Mouse (Mus musculus) CH12.LX (cell line): Measurements from ENCODE around the gene Hddc2. TPM values are rescaled to one million over a fixed set of nuclear protein-coding genes. Genes with fewer than 3 reads are reported as not detected.

Experiments used
- DNase-seq: peaks from one replicate; pipeline ENCODE4 v3.0.0-alpha.2; 2013; ENCODE audit errors: extremely low read depth
- H3K27ac ChIP-seq: 2 replicates; pipeline ENCODE4 v1.5.1; 2012; ENCODE audit warnings: low read depth, mild to moderate bottlenecking, control low read depth, moderate library complexity; ENCODE audit not compliant: insufficient read depth
- H3K27me3 ChIP-seq: replicated peaks from 2 replicates; pipeline ENCODE3; 2012; ENCODE audit warnings: inconsistent platforms
- H3K36me3 ChIP-seq, 2 experiments: replicated peaks in 1 of 2; 2 replicates each; pipeline versions ENCODE3 to v1.6.1; 2012; ENCODE audit warnings: inconsistent platforms in 1 of 2, low read length in 1 of 2, mild to moderate bottlenecking in 1 of 2, mixed read lengths in 1 of 2, moderate library complexity in 1 of 2; ENCODE audit not compliant: control insufficient read depth in 1 of 2, insufficient read depth in 1 of 2
- H3K4me1 ChIP-seq, 2 experiments: 2 replicates each; pipeline ENCODE4 v1.6.1; 2012; ENCODE audit warnings: inconsistent platforms in 1 of 2, moderate library complexity in 1 of 2; ENCODE audit not compliant: insufficient read depth in 2 of 2, control insufficient read depth in 1 of 2
- H3K4me2 ChIP-seq: 2 replicates; pipeline ENCODE4 v1.6.1; 2012; ENCODE audit warnings: low read depth, mild to moderate bottlenecking, control low read depth; ENCODE audit not compliant: poor library complexity, insufficient read depth, severe bottlenecking
- H3K4me3 ChIP-seq, 3 experiments: fragments of 150-350 bp in 1 of 3; sonication (generic) in 1 of 3; replicated peaks in 1 of 3; 2 replicates each; pipeline versions ENCODE3 to v1.5.1; 2011 to 2012; ENCODE audit warnings: low read depth in 2 of 3, low read length in 2 of 3, mild to moderate bottlenecking in 2 of 3, moderate library complexity in 2 of 3, control low read depth in 1 of 3, improper control_type of control experiment in 1 of 3, inconsistent platforms in 1 of 3, mixed read lengths in 1 of 3; ENCODE audit not compliant: poor library complexity in 1 of 3
- H3K79me2 ChIP-seq: replicated peaks from 2 replicates; pipeline ENCODE4 v1.6.1; 2012; ENCODE audit warnings: mild to moderate bottlenecking, moderate library complexity; ENCODE audit not compliant: control insufficient read depth, poor library complexity, insufficient read depth, severe bottlenecking; ENCODE audit errors: extremely low read depth
- H3K9ac ChIP-seq: 2 replicates; pipeline ENCODE4 v1.6.1; 2012; ENCODE audit warnings: low read depth, mild to moderate bottlenecking, control low read depth, moderate library complexity; ENCODE audit not compliant: insufficient read depth
- H3K9me3 ChIP-seq: replicated peaks from 2 replicates; pipeline ENCODE3; 2012; ENCODE audit warnings: low read length, inconsistent platforms, mixed read lengths
- CHD2 ChIP-seq: IDR thresholded peaks from 2 replicates; pipeline ENCODE4 v1.6.1; 2011; ENCODE audit warnings: low read length, improper control_type of control experiment
- CTCF ChIP-seq, 2 experiments: IDR thresholded peaks in 1 of 2; conservative IDR thresholded peaks in 1 of 2; 2 replicates each; pipeline ENCODE4 v1.5.1; 2011 to 2012; ENCODE audit warnings: low read depth in 2 of 2, low read length in 2 of 2, improper control_type of control experiment in 1 of 2, inconsistent platforms in 1 of 2, mild to moderate bottlenecking in 1 of 2, moderate library complexity in 1 of 2
- ELF1 ChIP-seq: IDR thresholded peaks from 2 replicates; pipeline ENCODE4 v1.6.1; 2014; ENCODE audit warnings: low read depth, mild to moderate bottlenecking, inconsistent platforms, low read length, improper control_type of control experiment
- IRF4 ChIP-seq: IDR thresholded peaks from 2 replicates; pipeline ENCODE4 v1.6.1; 2014; ENCODE audit warnings: low read depth, mild to moderate bottlenecking, inconsistent platforms, low read length, improper control_type of control experiment
- JUN ChIP-seq: IDR thresholded peaks from 2 replicates; pipeline ENCODE4 v1.6.1; 2011; ENCODE audit warnings: low read depth, mild to moderate bottlenecking, low read length, improper control_type of control experiment, moderate library complexity; ENCODE audit not compliant: insufficient read depth
- JUND ChIP-seq: conservative IDR thresholded peaks from 2 replicates; pipeline ENCODE4 v1.6.1; 2011; ENCODE audit warnings: low read depth, low read length, improper control_type of control experiment
- NELFE ChIP-seq: IDR thresholded peaks from 2 replicates; pipeline ENCODE4 v1.6.1; 2011; ENCODE audit warnings: low read depth, low read length, improper control_type of control experiment
- PAX5 ChIP-seq: IDR thresholded peaks from 2 replicates; pipeline ENCODE4 v1.6.1; 2012; ENCODE audit warnings: low read length, inconsistent platforms, mixed read lengths
- UBTF ChIP-seq: IDR thresholded peaks from 2 replicates; pipeline ENCODE4 v1.6.1; 2012; ENCODE audit warnings: low read depth, mild to moderate bottlenecking, inconsistent platforms, low read length, improper control_type of control experiment, moderate library complexity
- USF1 ChIP-seq: IDR thresholded peaks from 2 replicates; pipeline ENCODE4 v1.6.1; 2014; ENCODE audit warnings: low read depth, mild to moderate bottlenecking, inconsistent platforms, low read length, improper control_type of control experiment
- USF2 ChIP-seq: conservative IDR thresholded peaks from 2 replicates; pipeline ENCODE4 v1.6.1; 2011; ENCODE audit warnings: low read depth, low read length, improper control_type of control experiment
- ZMIZ1 ChIP-seq: IDR thresholded peaks from 2 replicates; pipeline ENCODE4 v1.6.1; 2012; ENCODE audit warnings: low read depth, mild to moderate bottlenecking, inconsistent platforms, low read length, improper control_type of control experiment
- ZNF384 ChIP-seq: IDR thresholded peaks from 2 replicates; pipeline ENCODE4 v1.6.1; 2012; ENCODE audit warnings: low read depth, low read length, improper control_type of control experiment, inconsistent platforms
- dilution Hi-C: fragments of 300-500 bp; cut with MboI; formaldehyde crosslinking; loops from 2 replicates; pipeline ENCODE4 v1.14.3; 2020; ENCODE audit warnings: low sequenced_read_pairs; ENCODE audit not compliant: extremely low pct_unique_long_range_greater_than_20kb, extremely low pct_ligation_motif_present
- in situ Hi-C: fragments of 300-500 bp; cut with MboI; formaldehyde crosslinking; loops from 3 replicates; pipeline ENCODE4 v1.14.3; 2019; ENCODE audit warnings: low sequenced_read_pairs, low pct_ligation_motif_present, low pct_unique_long_range_greater_than_20kb, mixed read lengths
- polyA plus RNA-seq: library from polyadenylated mRNA; unstranded; fragments of >175 nt; gene quantifications from 2 replicates; pipeline ENCODE4 v1.2.1, GENCODE M21; 2012; ENCODE audit warnings: low read depth; ENCODE audit not compliant: insufficient read length
- total RNA-seq, 2 experiments: library from RNA; depleted of rRNA; stranded (reverse); fragments of 300-350 nt in 1 of 2; fragments of >200 nt in 1 of 2; gene quantifications; 2 replicates each; pipeline ENCODE4 v1.2.3; 2012 to 2014

Gene Hddc2
- total and polyA plus RNA-seq, 3 experiments, result 51.5 to 93.0 (median 51.7) TPM

- Histone ChIP-seq H3K4me3 (no peak overlapping the region), H3K9ac (no peak overlapping the region), H3K4me2 (no peak overlapping the region), H3K9me3 (no peaks in the 10 kb centered on the region), H3K27me3 (no peaks in the 10 kb centered on the region), H3K36me3 (no peaks in the 10 kb centered on the region), H3K79me2 (no peaks in the 10 kb centered on the region), H3K4me1 (no peaks in the 10 kb centered on the region), H3K27ac (no peak overlapping the region)
- no peak for DNase-seq
- dilution Hi-C loops (no loop called here), in situ Hi-C loops (no loop called here)
- TF ChIP-seq PAX5 (no peak), JUN (no peak), ELF1 (no peak), CHD2 (no peak), ZMIZ1 (no peak), CTCF (conservative IDR thresholded peaks at IDR 0.05 in 1 of 2, IDR thresholded peaks at IDR 0.05 in 1 of 2; ENCODE audit: low read depth in 2 of 2, low read length in 2 of 2) (no peak), USF1 (no peak), USF2 (no peak), IRF4 (no peak)
Observed at GRCm38 (mm10) chr10:31272738-31273137, 40.4 kb upstream of the Hddc2 start.

GRCm38 (mm10) chr10:31273171-31273570, 40.0 kb upstream of the Hddc2 start:
- dilution Hi-C loops, result no loop called here
- H3K79me2 ChIP-seq, result no peaks in the 10 kb centered on the region
- DNase-seq, result no peak
- in situ Hi-C loops, result no loop called here
- no peaks in the 10 kb centered on the region for H3K4me1 ChIP-seq
- no peak overlapping the region for H3K4me2 ChIP-seq
- H3K27me3 ChIP-seq, result no peaks in the 10 kb centered on the region
- H3K4me3 ChIP-seq, result no peak overlapping the region
- H3K9me3 ChIP-seq, result no peaks in the 10 kb centered on the region
- TF ChIP-seq ELF1 (no peak), NELFE (no peak), UBTF (no peak)
- no peaks in the 10 kb centered on the region for H3K36me3 ChIP-seq
- H3K9ac ChIP-seq, result no peak overlapping the region
- H3K27ac ChIP-seq, result no peak overlapping the region

- DNase-seq, result no peak
- in situ Hi-C loops, result no loop called here
- dilution Hi-C loops, result no loop called here
- Histone ChIP-seq H3K4me2 (no peak overlapping the region), H3K4me1 (peaks cover 0 to 8% of the 10 kb centered on the region in 2 experiments; a peak in 2 of 4 replicates), H3K9ac (no peak overlapping the region), H3K27ac (no peak overlapping the region), H3K36me3 (no peaks in the 10 kb centered on the region), H3K4me3 (no peak overlapping the region), H3K9me3 (no peaks in the 10 kb centered on the region), H3K79me2 (no peaks in the 10 kb centered on the region), H3K27me3 (no peaks in the 10 kb centered on the region)
- TF ChIP-seq USF2 (no peak), JUN (no peak), NELFE (no peak), JUND (no peak), ZNF384 (no peak)
Observed at GRCm38 (mm10) chr10:31287787-31288186, 25.4 kb upstream of the Hddc2 start.
